Mouse (Mus musculus): ENCODE results near the gene Krt71.
"Not testable (repeated sequence)": the region's sequence is repeated elsewhere in the genome, so short reads cannot be mapped to it uniquely, and the experiment has no call there.

Krt71 gene

DNA sequence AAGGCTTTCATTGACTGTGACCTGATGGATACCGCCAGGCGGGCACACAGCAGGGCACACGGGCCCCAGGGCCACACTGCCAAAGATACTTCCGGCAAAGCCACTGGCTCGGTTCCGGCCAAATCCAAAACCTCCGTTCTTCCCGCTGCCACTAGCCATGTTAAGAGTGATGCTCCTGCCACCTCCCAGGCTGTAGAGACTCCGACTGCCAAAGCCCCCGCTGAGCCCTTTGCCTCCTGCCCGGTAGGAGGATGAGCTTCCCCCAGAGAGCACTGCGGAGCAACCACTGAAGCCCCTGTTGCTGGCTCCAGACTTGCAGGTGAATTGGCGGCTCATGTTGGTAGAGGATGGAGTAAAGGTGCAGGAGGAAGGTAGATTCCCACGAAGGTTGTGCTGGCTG is at the start of gene Krt71:
Krt71 (minus strand) TSS at position 399 of the 400 bp plus-strand sequence.
- DNase-seq (ENCODE audit: low spot score) = no peak

DNA sequence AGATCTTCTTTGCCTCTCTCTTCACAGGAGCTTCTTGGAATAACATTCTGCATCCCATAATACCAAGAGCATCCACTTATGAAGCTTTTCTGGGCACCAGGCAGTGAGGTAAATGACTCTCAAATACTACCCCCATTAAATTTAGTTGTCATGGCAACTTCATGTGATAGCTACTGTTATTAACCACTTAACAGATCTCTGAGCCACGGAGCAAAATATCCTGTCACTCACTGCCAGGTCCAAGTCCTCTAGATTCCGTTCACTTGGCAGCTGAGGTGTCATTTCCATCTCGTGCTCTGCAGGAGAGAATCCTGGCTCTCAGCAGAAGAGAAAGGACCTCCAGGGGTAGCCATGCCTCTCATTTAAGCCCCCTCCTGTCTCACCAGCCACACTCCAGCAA is 48.0 kb upstream of the Krt71 start:
- DNase-seq (ENCODE audit: low spot score) = no peak

- DNase-seq (ENCODE audit: low spot score) = no peak
Measured at GRCm38 (mm10) chr15:101786360-101786759, 43.5 kb upstream of the Krt71 start, which contains the start of gene Krt72. Gene Krt72, minus strand, starts transcription at chr15:101786460.

GRCm38 (mm10) chr15:101773420-101773819 is 30.5 kb upstream of the Krt71 start:
- no peak for DNase-seq (ENCODE audit: low spot score)

- DNase-seq (ENCODE audit: low spot score) = peak; percentile 93
Measured at GRCm38 (mm10) chr15:101772711-101773081, 29.8 kb upstream of the Krt71 start.

DNA sequence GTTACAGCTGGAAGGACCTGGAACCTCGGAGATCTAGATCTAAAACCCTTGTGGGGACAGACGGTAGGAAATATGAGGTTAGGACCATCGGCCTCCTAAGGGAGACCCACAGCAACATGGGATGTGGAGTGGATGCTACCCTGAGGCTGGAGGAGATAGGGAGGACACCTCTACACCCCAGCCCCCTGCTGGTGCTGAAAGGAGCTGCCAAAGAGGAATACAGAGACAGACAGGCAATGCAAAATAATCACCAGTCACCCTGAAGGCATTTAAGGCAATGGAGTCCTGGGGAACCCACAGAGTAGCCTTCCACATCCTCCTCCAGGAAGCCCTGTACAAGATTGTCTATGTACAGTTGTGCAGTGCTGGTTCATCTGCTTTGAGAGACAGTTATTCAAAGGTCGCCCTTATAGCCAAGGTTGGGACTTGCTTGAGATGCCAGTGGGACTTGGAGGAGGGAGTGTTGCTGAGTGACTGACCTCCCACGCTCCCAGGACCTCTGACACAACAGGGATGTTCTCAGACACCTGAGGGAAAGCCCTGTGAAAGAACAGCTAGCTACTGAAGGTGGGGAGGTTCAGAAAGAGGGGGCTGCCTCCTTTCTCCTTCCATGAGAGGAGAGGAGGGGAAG is 29.3 kb upstream of the Krt71 start:
- peak; percentile 53 for DNase-seq (ENCODE audit: low spot score)

GRCm38 (mm10) chr15:101770226-101770625 is 27.3 kb upstream of the Krt71 start:
- DNase-seq (ENCODE audit: low spot score) = no peak

GRCm38 (mm10) chr15:101737786-101738185 is 5.1 kb downstream of the Krt71 start:
- DNase-seq (ENCODE audit: low spot score) = no peak

DNA sequence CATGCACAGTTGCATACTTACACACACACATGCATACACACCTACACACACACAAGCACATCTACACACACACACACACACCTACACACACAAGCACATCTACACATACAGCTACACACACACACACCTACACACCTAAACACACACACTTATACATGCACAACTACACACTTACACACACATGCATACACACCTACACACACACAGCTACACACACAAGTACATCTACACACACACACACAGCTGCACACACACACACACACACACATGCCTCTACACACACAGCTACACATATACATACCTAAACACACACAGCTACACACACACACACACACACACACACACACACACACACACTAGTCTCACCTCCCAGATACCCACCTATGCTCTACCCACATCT is 12.3 kb downstream of the Krt71 start:
- DNase-seq (ENCODE audit: low spot score) = no peak

DNA sequence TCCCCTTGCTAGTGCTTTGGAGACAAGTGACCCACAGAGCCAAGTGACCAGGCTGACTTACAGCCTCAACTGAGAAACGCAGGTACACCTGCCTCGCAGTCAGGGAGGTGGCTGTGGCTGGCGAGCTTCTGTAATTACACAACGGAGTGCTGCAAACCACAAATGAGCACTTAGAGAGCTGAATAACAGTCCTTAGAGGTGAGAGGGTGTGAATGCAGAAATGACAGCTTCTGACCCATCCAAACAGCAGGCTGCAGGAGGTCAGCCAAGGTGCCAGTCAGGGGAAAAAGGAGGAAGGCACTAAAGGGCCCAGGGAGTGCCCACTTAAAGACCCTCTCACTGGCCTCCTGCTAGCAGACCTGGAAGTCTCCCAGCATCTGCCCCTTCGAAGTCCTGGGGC is 18.2 kb downstream of the Krt71 start:
- DNase-seq (ENCODE audit: low spot score) = no peak

DNA sequence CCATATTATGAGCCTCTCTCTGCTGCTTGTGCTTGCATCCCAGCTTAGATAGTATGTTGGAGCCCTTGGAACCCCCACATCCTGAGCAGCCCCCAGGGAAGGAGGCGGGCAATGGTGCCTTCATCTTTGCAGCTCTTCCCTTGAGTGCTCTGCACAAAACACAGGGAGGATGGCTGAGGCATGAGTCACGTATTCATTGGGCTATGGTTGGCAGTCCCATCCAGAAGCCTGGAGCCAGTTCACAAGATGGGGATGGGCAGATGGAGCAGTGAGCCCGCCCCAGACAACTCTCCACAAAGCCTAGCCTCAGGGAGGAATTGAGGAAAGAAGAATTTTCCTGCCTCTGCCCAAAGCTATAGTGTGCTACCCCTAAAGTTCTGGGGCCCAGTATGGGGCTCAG is 27.1 kb downstream of the Krt71 start:
- DNase-seq (ENCODE audit: low spot score) = no peak

GRCm38 (mm10) chr15:101714356-101714755 is 28.6 kb downstream of the Krt71 start:
- no peak for DNase-seq (ENCODE audit: low spot score)

GRCm38 (mm10) chr15:101713731-101714130 is 29.2 kb downstream of the Krt71 start:
- no peak for DNase-seq (ENCODE audit: low spot score)

- no peak for DNase-seq (ENCODE audit: low spot score)
Measured at GRCm38 (mm10) chr15:101712720-101713119, 30.2 kb downstream of the Krt71 start, which contains the start of gene Krt5. Gene Krt5, minus strand, starts transcription at chr15:101712898.

- no peak for DNase-seq (ENCODE audit: low spot score)
Measured at GRCm38 (mm10) chr15:101708683-101709082, 34.2 kb downstream of the Krt71 start.

DNA sequence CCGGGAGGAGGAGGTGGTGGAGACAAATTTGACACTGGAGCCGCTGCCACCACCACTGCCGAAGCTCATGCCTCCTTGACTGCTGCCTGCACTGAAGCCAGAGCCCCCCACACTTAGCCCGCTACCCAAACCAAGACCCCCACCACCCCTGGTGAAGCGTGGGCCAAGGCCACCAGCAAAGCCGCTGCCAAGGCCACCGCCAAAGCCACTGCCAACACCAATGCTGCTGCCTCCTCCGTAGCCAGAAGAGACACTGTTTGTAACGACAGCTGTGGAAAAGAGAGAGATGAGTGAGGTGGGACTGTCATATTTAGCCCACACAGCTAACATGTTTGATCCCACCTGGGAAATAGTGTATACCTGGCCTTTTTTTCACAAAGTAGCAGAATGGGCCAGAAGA is 35.5 kb downstream of the Krt71 start:
- DNase-seq (ENCODE audit: low spot score) = peak; percentile 38

DNA sequence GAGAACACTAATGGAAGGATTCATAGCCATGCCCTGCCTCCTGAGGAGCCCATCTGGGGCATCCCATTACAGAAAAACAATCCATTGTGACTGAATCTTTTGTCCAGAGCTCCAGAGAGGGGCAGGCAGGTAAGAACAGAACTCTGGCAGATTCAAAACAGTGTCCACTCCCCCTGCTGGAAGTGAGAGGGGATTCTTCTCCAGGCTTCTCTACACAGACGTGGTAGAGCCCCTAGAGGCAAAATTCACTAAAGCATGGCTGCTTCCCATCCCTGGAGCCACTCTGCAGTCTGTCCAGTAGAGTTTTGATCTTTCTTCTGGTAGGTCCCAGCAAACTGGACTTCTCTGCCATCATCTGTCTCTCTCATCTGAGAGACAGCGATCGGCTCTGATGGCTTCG is 38.8 kb downstream of the Krt71 start:
- DNase-seq (ENCODE audit: low spot score) = no peak

- no peak for DNase-seq (ENCODE audit: low spot score)
Measured at GRCm38 (mm10) chr15:101702380-101702779, 40.5 kb downstream of the Krt71 start.

GRCm38 (mm10) chr15:101699866-101700265 is 43.0 kb downstream of the Krt71 start:
- no peak for DNase-seq (ENCODE audit: low spot score)

- DNase-seq (ENCODE audit: low spot score) = no peak
Measured at GRCm38 (mm10) chr15:101699192-101699591, 43.7 kb downstream of the Krt71 start.

DNA sequence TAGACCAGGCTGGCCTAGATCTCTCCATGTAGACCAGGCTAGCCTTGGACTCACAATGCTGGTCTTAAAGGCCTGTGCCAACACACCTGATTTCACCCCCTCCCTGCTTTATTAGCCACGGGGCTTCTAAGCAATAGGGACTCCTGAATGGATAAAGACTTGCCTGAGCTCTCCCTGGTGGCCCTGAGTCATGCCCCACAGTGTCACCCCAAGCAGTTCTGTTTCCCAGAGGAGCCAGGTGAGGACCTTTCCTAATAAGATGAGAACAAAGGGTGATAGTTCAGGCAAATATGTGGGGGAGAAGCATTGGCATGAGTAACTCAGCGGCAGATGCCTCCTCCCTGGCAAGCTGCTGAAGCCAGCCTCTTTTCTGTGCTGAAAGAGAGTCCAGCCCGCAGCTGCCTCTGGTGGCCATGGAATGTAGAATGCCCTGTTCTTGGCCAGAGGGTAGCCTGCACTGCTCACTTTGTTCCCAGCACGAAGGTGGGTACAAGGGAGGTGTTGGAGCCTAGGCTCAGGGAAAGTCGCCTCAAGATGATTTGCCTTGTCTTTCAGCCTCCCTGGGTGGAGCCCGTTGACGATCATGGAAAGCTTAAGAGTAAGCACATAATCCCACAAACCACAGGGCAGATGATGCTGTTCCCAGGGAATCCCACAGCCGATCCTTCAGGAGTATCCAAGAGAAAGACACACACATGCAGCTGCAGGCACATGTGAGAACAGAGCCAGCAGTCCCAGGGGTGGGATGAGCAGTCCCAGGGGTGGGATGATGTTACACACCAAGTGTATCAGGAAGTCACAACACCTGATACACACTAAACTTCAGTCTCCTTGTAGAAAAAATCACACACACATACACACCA is 45.4 kb downstream of the Krt71 start:
- no peak for DNase-seq (ENCODE audit: low spot score)

DNA sequence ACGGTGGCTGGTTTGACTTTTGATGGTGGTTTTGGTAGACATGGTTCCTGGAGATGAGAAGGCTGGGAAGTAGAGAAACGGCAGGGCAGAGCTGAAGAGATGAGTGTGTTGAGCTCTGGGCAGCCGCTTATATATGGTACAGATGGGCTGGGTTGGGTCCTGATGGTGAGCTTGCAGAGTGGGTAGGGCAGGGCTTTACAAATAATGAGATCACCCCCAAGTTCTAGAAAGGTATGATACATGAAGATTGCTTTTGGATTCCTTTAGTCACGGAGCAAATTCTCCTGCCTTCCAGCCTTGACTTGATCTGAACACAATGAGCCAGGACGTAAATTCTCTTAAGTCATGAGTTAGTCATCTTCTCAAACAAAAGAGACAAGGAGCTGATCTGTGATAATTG is 48.7 kb downstream of the Krt71 start, which contains the start of gene Krt6a:
Krt6a (minus strand) TSS at position 101 of the 400 bp plus-strand sequence.
- no peak for DNase-seq (ENCODE audit: low spot score)

GRCm38 (mm10) chr15:101690460-101690859 is 52.4 kb downstream of the Krt71 start:
- not testable (repeated sequence) for DNase-seq (ENCODE audit: low spot score)
